Mouse (Mus musculus) gonadal fat pad, adult 2 months (tissue): Measurements from ENCODE around the gene 2200002D01Rik. TPM values are rescaled to one million over a fixed set of nuclear protein-coding genes. Genes with fewer than 3 reads are reported as not detected.
"Not testable (repeated sequence)": the region's sequence is repeated elsewhere in the genome, so short reads cannot be mapped to it uniquely, and the experiment has no call there.

Experiments used
- DNase-seq: peaks from one replicate; pipeline ENCODE4 v3.0.0-alpha.2; 2012; ENCODE audit warnings: low read depth
- polyA plus RNA-seq: library from polyadenylated mRNA; depleted of rRNA; stranded (reverse); fragments of >200 nt; gene quantifications from 2 replicates; pipeline ENCODE4 v1.2.3, GENCODE M21; 2012

2200002D01Rik gene
- polyA plus RNA-seq, 1 experiment = 2.1 TPM

GRCm38 (mm10) chr7:29238019-29238967, 10.0 kb downstream of the 2200002D01Rik start, which contains the start of gene Yif1b:
Gene Yif1b (plus strand): TSS chr7:29238329.
- peak; percentile 91 for DNase-seq

- DNase-seq = not testable (repeated sequence)
These were observed 10.7 kb downstream of the 2200002D01Rik start for GRCm38 (mm10) chr7:29237596-29237995.

- no peak for DNase-seq
These were observed 11.7 kb downstream of the 2200002D01Rik start for GRCm38 (mm10) chr7:29236593-29236992.

GRCm38 (mm10) chr7:29234661-29235060, 13.6 kb downstream of the 2200002D01Rik start:
- no peak for DNase-seq

GRCm38 (mm10) chr7:29233745-29234144, 14.5 kb downstream of the 2200002D01Rik start:
- DNase-seq = no peak

- DNase-seq = no peak
These were observed 15.8 kb downstream of the 2200002D01Rik start, which contains the start of gene Kcnk6 for GRCm38 (mm10) chr7:29232247-29233013. Gene Kcnk6 (minus strand): TSS chr7:29232515.

- DNase-seq = no peak
These were observed 16.7 kb downstream of the 2200002D01Rik start for GRCm38 (mm10) chr7:29231517-29231916.

- no peak for DNase-seq
These were observed 17.7 kb downstream of the 2200002D01Rik start for GRCm38 (mm10) chr7:29230560-29230959.

GRCm38 (mm10) chr7:29228202-29228601, 20.1 kb downstream of the 2200002D01Rik start:
- no peak for DNase-seq

GRCm38 (mm10) chr7:29225520-29225919, 22.7 kb downstream of the 2200002D01Rik start:
- DNase-seq = no peak

GRCm38 (mm10) chr7:29224756-29225394, 23.4 kb downstream of the 2200002D01Rik start:
- DNase-seq = no peak

GRCm38 (mm10) chr7:29214846-29215245, 33.4 kb downstream of the 2200002D01Rik start:
- no peak for DNase-seq

- DNase-seq = no peak
These were observed 34.0 kb downstream of the 2200002D01Rik start for GRCm38 (mm10) chr7:29214236-29214635.

GRCm38 (mm10) chr7:29213675-29214082, 34.6 kb downstream of the 2200002D01Rik start, which contains the start of gene Catsperg1:
Gene Catsperg1 (minus strand): TSS chr7:29214035.
- DNase-seq = no peak

GRCm38 (mm10) chr7:29212775-29213560, 35.3 kb downstream of the 2200002D01Rik start:
- DNase-seq = not testable (repeated sequence)

GRCm38 (mm10) chr7:29212199-29212765, 36.0 kb downstream of the 2200002D01Rik start:
- peak; percentile 19 for DNase-seq

GRCm38 (mm10) chr7:29211415-29212198, 36.7 kb downstream of the 2200002D01Rik start:
- peak; percentile 99 for DNase-seq

- not testable (repeated sequence) for DNase-seq
These were observed 37.3 kb downstream of the 2200002D01Rik start for GRCm38 (mm10) chr7:29211013-29211412.

- no peak for DNase-seq
These were observed 45.7 kb downstream of the 2200002D01Rik start for GRCm38 (mm10) chr7:29202577-29202976.
